8 mouse cellular contexts compared by ENCODE assay signal in the genomic region with DNA sequence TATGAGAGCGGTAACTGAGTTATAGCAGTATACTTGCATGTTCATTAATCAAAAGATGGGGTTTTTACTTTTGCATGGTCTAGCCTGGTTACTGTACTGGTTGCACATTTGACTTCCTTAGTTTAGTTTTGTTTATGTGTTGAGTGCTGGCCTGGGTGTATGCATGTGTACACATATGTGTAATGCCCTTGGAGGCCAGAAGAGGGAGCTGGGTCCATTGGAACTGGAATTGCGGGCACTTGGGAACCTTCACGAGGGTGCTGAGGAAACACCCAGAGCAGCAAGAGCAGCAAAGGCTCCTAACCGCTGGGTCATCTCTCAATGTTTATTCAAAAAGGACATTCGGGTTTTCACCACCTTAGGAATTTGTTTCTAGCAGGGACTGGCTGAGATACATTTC.
DNase-seq lines count a peak whose midpoint lies in the region; ATAC-seq and TF ChIP-seq lines count a peak whose summit lies in the region.

No protein-coding gene starts in this region.

- no peak for ATAC-seq in CD4-positive, CD25-positive, alpha-beta regulatory T cell, adult 4 months

- H3K36me3 ChIP-seq in splenic B cell, adult 2 months (ENCODE audit: control insufficient read depth, insufficient read depth, low read length, poor library complexity, severe bottlenecking), result no peaks in the 10 kb centered on the region

- TF ChIP-seq POLR2A in bone marrow, adult 2 months (IDR thresholded peaks at IDR 0.05; ENCODE audit: borderline replicate concordance, control insufficient read depth, low read depth, low read length), result no peak

- intact Hi-C loops in left cerebral cortex, postnatal 4 days (cut with DNase I), result no loop called here
- intact Hi-C loops in left cerebral cortex, postnatal 36 days (cut with DNase I), result no loop called here

- no peaks in the 10 kb centered on the region for H3K4me1 ChIP-seq in bone marrow, adult 2 months (ENCODE audit: control insufficient read depth, insufficient read depth, low read length)

- H3K4me3 ChIP-seq in bone marrow, adult 2 months (replicated peaks; ENCODE audit: control insufficient read depth, low read depth, low read length), result no peak overlapping the region

- H3K27me3 ChIP-seq in splenic B cell, adult 2 months (ENCODE audit: control insufficient read depth, insufficient read depth, low read length, poor library complexity, severe bottlenecking), result no peaks in the 10 kb centered on the region

- 62% methylated on average over 5 of the region's 5 CpGs for WGBS in bone marrow, adult 2 months

- TF ChIP-seq CTCF in bone marrow, adult 2 months (IDR thresholded peaks at IDR 0.05; ENCODE audit: control insufficient read depth, insufficient read depth, low read length), result peak; percentile 45

- peak; percentile 37 for DNase-seq in CD4-positive, CD25-positive, alpha-beta regulatory T cell, adult 2 months (ENCODE audit: low read depth, low spot score)
- DNase-seq in left cerebral cortex, postnatal 4 days, result peak; percentile 37
- DNase-seq in left cerebral cortex, postnatal 36 days (ENCODE audit: low spot score in 2 of 2), result no peak
- peak; percentile 53 to 68 for DNase-seq in kidney, postnatal 4 days
- peak; percentile 32 for DNase-seq in splenic B cell, adult 2 months (ENCODE audit: low read depth, low spot score)
- no peak for DNase-seq in right cerebral cortex, adult 2 months (ENCODE audit: low spot score in 2 of 2)

- H3K27ac ChIP-seq in bone marrow, adult 2 months (ENCODE audit: control insufficient read depth, insufficient read depth, low read depth, low read length, poor library complexity), result no peak overlapping the region

Comparison
In these comparisons a context has a peak if more than half of its experiments do, and no peak if none do; other contexts are left out.
1. DNase-seq: peak in CD4-positive, CD25-positive, alpha-beta regulatory T cell, adult 2 months (single experiment), left cerebral cortex, postnatal 4 days (single experiment), kidney, postnatal 4 days (2 of 2) and splenic B cell, adult 2 months (single experiment); none in left cerebral cortex, postnatal 36 days (0 of 2) and right cerebral cortex, adult 2 months (0 of 2).